Mouse (Mus musculus) gonadal fat pad, adult 2 months (tissue): Measurements from ENCODE around the gene Vmn2r57. TPM values are rescaled to one million over a fixed set of nuclear protein-coding genes. Genes with fewer than 3 reads are reported as not detected.
A peak's percentile ranks its signal among the peaks of the same experiment; 100 is the strongest.
"Not testable (repeated sequence)": the region's sequence is repeated elsewhere in the genome, so short reads cannot be mapped to it uniquely, and the experiment has no call there.

ENCODE experiments used
- DNase-seq: peaks from one replicate; pipeline ENCODE4 v3.0.0-alpha.2; 2012; ENCODE audit warnings: low read depth
- polyA plus RNA-seq: library from polyadenylated mRNA; depleted of rRNA; stranded (reverse); fragments of >200 nt; gene quantifications from 2 replicates; pipeline ENCODE4 v1.2.3, GENCODE M21; 2012; rRNA removed

Vmn2r57 gene
- 0.18 and 0.24 TPM in 2 replicates for polyA plus RNA-seq

DNA sequence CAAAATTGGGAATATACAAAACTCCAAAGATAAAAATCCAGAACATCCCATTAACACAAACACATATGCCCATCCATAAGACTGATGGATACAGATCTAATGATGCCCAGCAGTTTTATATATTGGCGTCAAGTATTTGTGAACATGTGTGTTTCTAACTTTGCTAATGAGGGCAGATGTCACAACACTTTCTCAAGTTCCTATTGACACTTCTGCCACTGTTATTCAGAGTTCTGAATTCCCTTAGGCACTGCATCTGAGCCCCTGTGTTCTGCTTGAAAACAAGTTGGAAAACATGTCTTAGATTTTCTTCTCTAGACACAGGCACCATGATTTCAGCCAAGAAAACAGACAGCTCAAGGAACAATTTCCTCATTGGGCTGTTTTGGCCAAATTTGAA, at the start of gene Vmn2r57:
Gene Vmn2r57, minus strand, starts transcription at position 101 of the 400 bp plus-strand sequence.
- not testable (repeated sequence) for DNase-seq

DNA sequence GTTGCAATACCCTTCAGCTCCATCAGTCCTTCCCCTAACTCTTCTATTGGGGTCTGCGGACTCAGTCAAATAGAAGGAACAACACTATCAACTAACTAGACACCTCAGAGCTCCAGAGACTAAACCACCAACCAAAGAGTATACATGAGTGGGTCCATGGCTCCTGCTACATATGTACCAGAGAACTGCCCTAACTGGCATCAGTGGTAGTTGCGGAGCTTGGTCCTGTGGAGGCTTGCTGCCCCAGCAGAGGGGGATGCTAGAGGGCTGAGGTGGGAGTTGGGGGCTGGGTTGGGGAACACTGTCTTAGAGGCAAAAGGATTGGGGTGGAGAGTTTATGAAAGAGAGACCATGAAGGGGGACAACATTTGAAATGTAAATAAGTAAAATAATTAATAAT, 49.4 kb upstream of the Vmn2r57 start:
- DNase-seq = no peak

DNA sequence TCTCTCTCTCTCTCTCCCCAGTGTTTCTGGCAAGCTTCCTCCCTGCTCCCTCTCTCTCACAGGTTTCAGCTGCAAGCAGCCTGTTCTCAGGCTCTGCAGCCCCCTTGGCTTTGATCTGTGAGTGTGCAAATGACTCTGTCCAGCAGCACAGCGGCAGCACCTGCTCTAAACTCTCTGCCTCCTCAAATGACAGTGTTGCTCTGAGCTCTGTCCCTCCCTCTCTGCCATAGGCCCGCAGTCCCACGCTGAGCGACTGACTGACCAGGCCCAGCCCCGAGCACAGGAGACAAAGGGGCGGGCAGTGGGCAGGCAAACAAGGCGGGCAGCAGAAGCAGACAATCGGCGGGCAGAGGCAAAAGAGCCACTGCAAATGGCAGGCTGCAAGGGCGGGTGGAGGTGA, 3.4 kb upstream of the Vmn2r57 start:
- DNase-seq = no peak

DNA sequence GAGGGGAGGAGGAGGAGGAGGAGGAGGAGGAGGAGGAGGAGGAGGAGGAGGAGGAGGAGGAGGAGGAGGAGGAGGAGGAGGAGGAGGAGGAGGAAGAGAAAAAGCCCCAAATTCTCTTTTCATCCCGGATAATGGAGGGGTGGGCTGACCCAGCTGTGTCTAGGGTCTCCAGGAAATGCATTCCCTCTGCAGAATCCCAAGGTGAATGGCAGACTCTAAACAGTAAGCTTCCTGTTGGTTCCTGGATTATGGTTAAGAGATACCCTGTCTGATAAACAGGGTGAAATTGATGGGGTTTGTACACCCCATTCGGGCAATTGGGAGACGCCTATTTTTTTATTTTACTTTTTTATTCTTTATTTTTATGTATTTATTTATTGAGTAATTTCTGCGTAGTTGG, 54.4 kb downstream of the Vmn2r57 start:
- DNase-seq = no peak

DNA sequence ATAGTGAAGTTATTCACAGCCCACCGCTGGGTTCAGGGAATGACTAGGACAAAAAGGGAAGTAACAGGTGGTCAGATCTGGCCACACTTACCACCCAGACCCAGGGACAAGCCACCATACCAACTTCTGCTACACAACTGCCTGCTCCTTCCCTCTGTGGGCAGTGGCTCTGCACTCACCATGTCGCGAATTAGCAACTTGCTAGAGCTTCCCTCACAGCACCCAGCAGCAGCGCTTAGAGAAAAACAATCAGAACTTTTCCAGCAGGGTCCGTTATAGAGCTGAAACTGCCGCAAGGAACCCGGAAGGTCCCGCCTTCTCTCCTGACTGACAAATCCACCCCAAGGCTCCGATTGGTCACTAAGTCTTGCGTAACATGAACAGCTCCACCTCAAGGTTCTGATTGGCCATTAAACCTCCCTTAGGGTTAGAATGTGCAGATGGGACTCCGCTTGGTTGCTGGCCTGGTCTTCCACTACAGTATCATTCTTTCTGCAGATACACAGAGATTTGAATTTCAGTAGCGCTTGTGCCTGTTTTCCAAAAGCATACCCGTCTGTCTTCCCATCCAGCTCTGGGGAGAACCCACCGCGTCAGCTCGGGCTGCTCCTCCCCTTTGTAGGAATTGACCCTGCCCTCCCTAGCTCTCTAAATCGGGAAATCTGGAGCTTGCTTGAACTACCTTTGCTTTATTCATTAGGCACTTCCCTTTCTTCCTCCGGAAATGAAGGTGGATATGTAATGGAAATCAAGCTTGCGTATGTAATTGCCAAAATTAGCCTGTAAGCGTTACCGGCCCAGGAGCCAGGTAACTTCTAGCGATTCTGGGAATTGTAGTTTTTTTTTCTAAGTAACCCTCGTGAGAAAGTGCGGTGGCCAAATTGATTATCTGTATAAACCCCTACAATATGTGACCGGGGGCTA, 55.2 kb downstream of the Vmn2r57 start, which contains the start of gene AI987944:
Gene AI987944, minus strand, starts transcription at position 332 of the 924 bp plus-strand sequence.
- DNase-seq = peak; percentile 63

Other genes with a start within 250 kb of the Vmn2r57 start
- 4.6 and 5.2 TPM in 2 replicates for gene AI987944, start 55.3 kb downstream of the Vmn2r57 start, polyA plus RNA-seq
- gene Gm20449, start 50.7 kb upstream of the Vmn2r57 start, polyA plus RNA-seq = 0.14 and 0.15 TPM in 2 replicates
- gene AW146154, start 51.2 kb upstream of the Vmn2r57 start, polyA plus RNA-seq = 6.8 and 8.7 TPM in 2 replicates
- 0.70 and 0.81 TPM in 2 replicates for gene Gm6871, start 125.0 kb upstream of the Vmn2r57 start, polyA plus RNA-seq
- 4.8 and 7.2 TPM in 2 replicates for gene 2610021A01Rik, start 150.5 kb upstream of the Vmn2r57 start, polyA plus RNA-seq
- 2.0 and 2.2 TPM in 2 replicates for gene Zfp788, start 184.5 kb upstream of the Vmn2r57 start, polyA plus RNA-seq